Mouse (Mus musculus) liver, embryonic 12.5 days (tissue): Measurements from ENCODE around the gene Blvrb. TPM values are rescaled to one million over a fixed set of nuclear protein-coding genes. Genes with fewer than 3 reads are reported as not detected.
A peak's percentile ranks its signal among the peaks of the same experiment; 100 is the strongest.
"Not testable (repeated sequence)": the region's sequence is repeated elsewhere in the genome, so short reads cannot be mapped to it uniquely, and the experiment has no call there.

ENCODE experiments used
- ATAC-seq: fragments of 200-750 bp; cut with Nextera tagmentation; 2 replicates; pipeline ENCODE4 v1.8.0; 2017; ENCODE audit warnings: moderate number of reproducible peaks, mild to moderate bottlenecking, moderate library complexity
- H3K27ac ChIP-seq: fragments of 300-500 bp; sonication (generic); 2 replicates; pipeline ENCODE4 v1.5.1; 2016; ENCODE audit warnings: mild to moderate bottlenecking
- H3K27me3 ChIP-seq: fragments of 300-500 bp; sonication (generic); replicated peaks from 2 replicates; pipeline ENCODE4 v1.6.1; 2016; ENCODE audit warnings: mild to moderate bottlenecking, moderate library complexity
- H3K36me3 ChIP-seq: fragments of 300-500 bp; sonication (generic); 2 replicates; pipeline ENCODE4 v1.6.1; 2016; ENCODE audit warnings: mild to moderate bottlenecking, moderate library complexity
- H3K4me1 ChIP-seq: fragments of 300-500 bp; sonication (generic); 2 replicates; pipeline ENCODE4 v1.6.1; 2016
- H3K4me2 ChIP-seq: fragments of 300-500 bp; sonication (generic); 2 replicates; pipeline ENCODE4 v1.6.1; 2016; ENCODE audit warnings: mild to moderate bottlenecking, moderate library complexity
- H3K4me3 ChIP-seq: fragments of 300-500 bp; sonication (generic); 2 replicates; pipeline ENCODE4 v1.5.1; 2016; ENCODE audit warnings: mild to moderate bottlenecking, moderate library complexity
- H3K9ac ChIP-seq: fragments of 300-500 bp; sonication (generic); 2 replicates; pipeline ENCODE4 v1.6.1; 2016; ENCODE audit warnings: mild to moderate bottlenecking, moderate library complexity
- H3K9me3 ChIP-seq: fragments of 300-500 bp; sonication (generic); replicated peaks from 2 replicates; pipeline ENCODE4 v1.6.1; 2016; ENCODE audit warnings: mild to moderate bottlenecking, moderate library complexity
- WGBS: fragments of 180-500 bp; shearing (Covaris S2); methylation state at CpG from one replicate; pipeline ENCODE4 v1.1.7; 2016; ENCODE audit not compliant: insufficient replicate concordance; 5-methylcytosine and 5-hydroxymethylcytosine counted together
- polyA plus RNA-seq: library from polyadenylated mRNA; unstranded; fragments of >200 nt; fragmentation: Nextera tagmentation; extraction: Ambion mirVana; gene quantifications from 2 replicates; pipeline ENCODE4 v1.2.1, GENCODE M21; 2016

Blvrb gene
- polyA plus RNA-seq, 1 experiment from 2014 or later = 895 TPM

DNA sequence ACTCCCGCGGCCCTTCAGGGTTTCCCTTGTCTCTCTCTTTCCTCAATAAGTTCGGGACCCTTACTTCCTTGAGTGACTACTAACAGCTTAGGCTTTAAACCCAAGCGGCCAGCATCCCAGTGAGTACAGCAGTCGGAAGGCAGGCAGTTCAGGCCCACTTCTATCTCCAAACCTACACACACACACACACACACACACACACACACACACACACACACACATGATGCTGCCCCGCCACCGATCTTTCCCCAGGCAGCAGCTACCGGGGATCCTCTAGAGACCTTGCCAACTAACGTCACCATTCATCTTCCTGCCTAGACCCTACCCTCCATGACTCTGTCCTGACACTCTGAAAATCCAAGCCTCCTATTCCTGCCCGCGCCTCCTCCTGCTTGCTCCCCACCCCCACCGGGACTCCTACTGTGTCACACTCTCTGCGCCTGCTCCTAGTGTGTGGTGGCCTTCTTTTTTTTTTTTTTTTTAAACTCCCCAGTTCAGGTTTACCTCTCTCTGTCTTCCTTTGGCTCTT, 40.0 kb downstream of the Blvrb start:
- H3K4me1 ChIP-seq = peaks cover 81% of the 10 kb centered on the region

DNA sequence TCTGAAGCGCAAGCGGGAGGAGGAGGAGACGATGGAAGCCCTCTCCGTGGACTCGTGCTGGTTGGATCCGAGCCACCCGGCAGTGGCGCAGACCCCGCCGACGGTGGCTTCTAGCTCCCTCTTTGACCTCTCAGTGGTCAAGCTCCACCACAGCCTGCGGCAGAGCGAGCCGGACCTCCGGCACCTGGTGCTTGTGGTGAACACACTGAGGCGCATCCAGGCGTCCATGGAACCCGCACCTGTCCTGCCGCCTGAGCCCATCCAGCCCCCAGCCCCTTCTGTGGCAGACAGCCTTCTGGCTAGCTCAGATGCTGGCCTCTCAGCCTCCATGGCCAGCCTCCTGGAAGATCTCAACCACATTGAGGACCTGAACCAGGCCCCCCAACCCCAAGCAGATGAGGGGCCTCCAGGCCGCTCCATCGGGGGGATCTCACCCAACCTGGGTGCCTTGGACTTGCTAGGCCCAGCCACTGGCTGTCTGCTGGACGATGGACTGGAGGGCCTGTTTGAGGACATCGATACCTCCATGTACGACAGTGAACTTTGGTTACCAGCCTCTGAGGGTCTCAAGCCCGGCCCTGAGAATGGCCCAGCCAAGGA, 41.6 kb downstream of the Blvrb start:
- ATAC-seq = no peak
- Histone ChIP-seq H3K9ac (peak overlapping the region; percentile 76), H3K36me3 (peaks cover 15% of the 10 kb centered on the region), H3K4me2 (peak overlapping the region; percentile 94), H3K9me3 (no peaks in the 10 kb centered on the region), H3K4me3 (no peak overlapping the region), H3K27ac (peak overlapping the region; percentile 96), H3K4me1 (peaks cover 80% of the 10 kb centered on the region), H3K27me3 (no peaks in the 10 kb centered on the region)
- 90% methylated on average over 25 of the region's 25 CpGs for WGBS

More for the DNA sequence above, 40.0 kb downstream of the Blvrb start:
- Histone ChIP-seq H3K27ac (peak overlapping the region; percentile 95), H3K27me3 (no peaks in the 10 kb centered on the region), H3K36me3 (peaks cover 15% of the 10 kb centered on the region), H3K9ac (peak overlapping the region; percentile 91), H3K4me2 (peak overlapping the region; percentile 94), H3K4me3 (peak overlapping the region; percentile 87), H3K9me3 (no peaks in the 10 kb centered on the region)
- 1% methylated on average over 13 of the region's 13 CpGs for WGBS
- no peak for ATAC-seq

DNA sequence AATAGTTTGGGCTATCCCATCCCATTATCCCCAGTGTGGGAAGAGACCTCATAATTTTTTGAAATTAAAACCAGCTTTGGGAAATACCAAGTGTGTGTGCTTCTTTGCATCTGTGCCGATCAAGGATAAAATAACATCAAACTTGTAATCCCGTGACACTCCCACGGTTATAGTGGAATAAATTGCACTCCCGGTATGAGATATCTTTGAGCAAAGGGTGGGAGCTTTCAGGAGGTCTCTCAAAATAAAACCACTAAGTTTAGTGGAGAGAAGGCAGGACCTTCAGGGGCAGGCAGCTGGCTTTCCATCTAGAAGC, 42.4 kb downstream of the Blvrb start:
- Histone ChIP-seq H3K4me1 (peaks cover 78% of the 10 kb centered on the region), H3K4me2 (peak overlapping the region; percentile 94)
- WGBS = 26% methylated on average over 4 of the region's 4 CpGs

DNA sequence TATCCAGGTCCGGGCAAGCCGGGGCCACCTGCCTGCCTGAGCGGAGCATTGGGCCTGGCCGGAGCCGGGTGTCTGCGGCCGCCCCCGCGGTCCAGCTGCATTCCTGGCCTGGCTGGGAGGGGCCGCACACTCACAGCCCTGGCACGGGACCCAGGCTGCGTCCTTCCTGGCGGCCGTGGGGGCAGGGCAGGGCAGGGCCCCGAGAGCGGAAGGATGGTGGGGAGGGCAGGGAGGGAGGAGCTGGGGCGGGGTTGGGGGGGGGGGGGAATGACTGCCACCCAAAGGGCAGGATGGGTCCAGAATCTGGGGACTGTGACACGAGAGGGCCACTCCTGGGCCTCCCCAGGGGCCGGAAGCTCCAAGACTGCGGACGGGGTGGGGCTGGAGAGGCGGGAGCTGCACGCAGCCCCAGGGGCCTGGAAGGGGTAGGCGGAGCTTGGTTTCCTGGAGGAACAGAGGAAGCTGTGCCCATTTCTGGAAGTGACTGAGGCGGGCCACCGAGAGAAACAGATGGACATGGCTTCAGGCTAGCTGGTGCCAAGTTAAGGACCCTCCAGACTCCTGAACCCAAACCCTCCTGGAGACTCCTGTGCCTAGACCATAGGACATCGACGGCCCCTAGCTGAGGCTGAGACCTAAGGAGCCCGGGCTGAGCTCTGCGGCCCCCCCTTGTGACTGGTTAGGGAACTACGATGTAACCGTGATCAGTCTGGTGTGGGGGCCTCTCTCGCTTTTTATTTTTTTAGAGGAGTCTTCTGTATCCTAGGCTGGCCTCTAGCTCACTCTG, 43.0 kb downstream of the Blvrb start:
- Histone ChIP-seq H3K27ac (peak overlapping the region; percentile 96), H3K4me1 (peaks cover 73% of the 10 kb centered on the region), H3K4me3 (peak overlapping the region; percentile 64), H3K9me3 (no peaks in the 10 kb centered on the region), H3K4me2 (peak overlapping the region; percentile 94), H3K9ac (peak overlapping the region; percentile 76), H3K27me3 (no peaks in the 10 kb centered on the region), H3K36me3 (peaks cover 15% of the 10 kb centered on the region)
- WGBS = under 1% methylated on average over 31 of the region's 33 CpGs
- ATAC-seq = peak; percentile 89

More for the DNA sequence above, 42.4 kb downstream of the Blvrb start:
- Histone ChIP-seq H3K9me3 (no peaks in the 10 kb centered on the region), H3K9ac (peak overlapping the region; percentile 76), H3K36me3 (peaks cover 15% of the 10 kb centered on the region), H3K4me3 (peak overlapping the region; percentile 64), H3K27ac (peak overlapping the region; percentile 96), H3K27me3 (no peaks in the 10 kb centered on the region)
- ATAC-seq = no peak

DNA sequence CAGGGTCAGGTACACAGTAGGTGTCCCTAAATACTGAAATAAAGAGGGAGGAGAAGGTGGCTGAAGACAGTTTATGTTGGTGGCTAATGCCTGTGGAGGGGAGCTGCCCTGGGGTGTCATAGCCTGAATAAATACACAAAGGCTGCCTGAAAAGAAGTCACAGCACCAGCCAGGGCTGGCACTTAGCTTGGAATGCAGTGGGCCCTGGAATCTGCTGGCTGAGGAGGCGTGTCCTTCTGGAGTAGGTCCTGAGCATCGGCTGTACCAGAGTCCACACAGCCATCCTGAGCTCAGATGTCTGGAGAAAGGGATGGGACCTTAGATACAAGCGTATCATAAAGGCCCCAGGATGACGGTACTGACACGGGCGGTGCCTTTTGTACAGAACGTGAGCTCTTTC, 44.1 kb downstream of the Blvrb start:
- Histone ChIP-seq H3K27ac (peak overlapping the region; percentile 96), H3K4me2 (peak overlapping the region; percentile 94), H3K9ac (peak overlapping the region; percentile 76), H3K4me1 (peaks cover 77% of the 10 kb centered on the region), H3K27me3 (no peaks in the 10 kb centered on the region), H3K4me3 (no peak overlapping the region), H3K36me3 (peaks cover 15% of the 10 kb centered on the region), H3K9me3 (no peaks in the 10 kb centered on the region)
- ATAC-seq = no peak
- 66% methylated on average over 7 of the region's 7 CpGs for WGBS

DNA sequence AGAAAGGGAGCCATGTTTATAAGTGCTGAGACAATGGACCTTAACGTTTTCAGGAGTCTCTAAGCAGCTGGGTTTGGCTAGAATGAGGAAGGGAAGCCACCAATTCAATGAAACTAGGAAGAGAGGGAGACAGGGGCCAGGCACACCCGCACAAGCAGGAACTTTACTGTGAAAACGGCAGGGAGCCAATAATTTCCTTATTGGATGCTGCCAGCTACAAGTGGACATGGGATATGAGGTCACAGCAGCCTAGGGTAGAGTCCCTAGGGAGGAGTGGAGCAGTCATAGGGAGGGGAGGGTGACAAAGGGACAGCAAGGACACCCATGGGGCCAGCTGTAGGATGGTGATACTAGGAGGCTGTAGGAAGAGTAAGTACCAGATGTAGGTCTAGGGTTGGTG, 45.2 kb downstream of the Blvrb start:
- Histone ChIP-seq H3K4me1 (peaks cover 83% of the 10 kb centered on the region), H3K4me3 (no peak overlapping the region), H3K27ac (peak overlapping the region; percentile 96; the same call in 1 of the 2 replicates), H3K4me2 (no peak overlapping the region), H3K9me3 (no peaks in the 10 kb centered on the region), H3K27me3 (no peaks in the 10 kb centered on the region), H3K9ac (no peak overlapping the region), H3K36me3 (peaks cover 15% of the 10 kb centered on the region)
- ATAC-seq = no peak
- 42% methylated on average over 3 of the region's 3 CpGs for WGBS

DNA sequence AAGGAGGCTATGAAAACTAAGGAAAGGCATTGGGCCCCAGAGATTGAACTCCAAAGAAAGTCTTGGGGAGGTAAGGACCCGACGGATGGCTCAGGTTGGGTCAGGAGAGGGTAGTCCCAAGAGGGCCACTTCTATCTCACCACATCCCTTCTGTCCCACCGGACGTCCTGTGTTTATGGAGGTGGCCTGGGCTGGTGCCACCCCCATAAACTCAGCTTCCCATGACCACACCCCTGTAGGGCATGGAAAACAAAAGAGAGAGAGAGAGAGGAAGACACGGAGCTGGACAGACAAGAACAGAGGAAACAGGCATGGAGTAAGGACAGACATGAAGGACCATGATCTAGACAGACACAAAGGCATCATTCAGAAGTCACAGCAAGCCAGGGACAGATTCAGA, 45.7 kb downstream of the Blvrb start:
- ATAC-seq = no peak
- H3K27ac ChIP-seq = peak overlapping the region; percentile 96; the same call in 1 of the 2 replicates
- H3K9me3 ChIP-seq = no peaks in the 10 kb centered on the region
- peaks cover 79% of the 10 kb centered on the region for H3K4me1 ChIP-seq
- H3K4me2 ChIP-seq = no peak overlapping the region
- peaks cover 15% of the 10 kb centered on the region for H3K36me3 ChIP-seq
- H3K9ac ChIP-seq = no peak overlapping the region
- no peaks in the 10 kb centered on the region for H3K27me3 ChIP-seq
- H3K4me3 ChIP-seq = no peak overlapping the region
- WGBS = 71% methylated on average over 5 of the region's 5 CpGs

DNA sequence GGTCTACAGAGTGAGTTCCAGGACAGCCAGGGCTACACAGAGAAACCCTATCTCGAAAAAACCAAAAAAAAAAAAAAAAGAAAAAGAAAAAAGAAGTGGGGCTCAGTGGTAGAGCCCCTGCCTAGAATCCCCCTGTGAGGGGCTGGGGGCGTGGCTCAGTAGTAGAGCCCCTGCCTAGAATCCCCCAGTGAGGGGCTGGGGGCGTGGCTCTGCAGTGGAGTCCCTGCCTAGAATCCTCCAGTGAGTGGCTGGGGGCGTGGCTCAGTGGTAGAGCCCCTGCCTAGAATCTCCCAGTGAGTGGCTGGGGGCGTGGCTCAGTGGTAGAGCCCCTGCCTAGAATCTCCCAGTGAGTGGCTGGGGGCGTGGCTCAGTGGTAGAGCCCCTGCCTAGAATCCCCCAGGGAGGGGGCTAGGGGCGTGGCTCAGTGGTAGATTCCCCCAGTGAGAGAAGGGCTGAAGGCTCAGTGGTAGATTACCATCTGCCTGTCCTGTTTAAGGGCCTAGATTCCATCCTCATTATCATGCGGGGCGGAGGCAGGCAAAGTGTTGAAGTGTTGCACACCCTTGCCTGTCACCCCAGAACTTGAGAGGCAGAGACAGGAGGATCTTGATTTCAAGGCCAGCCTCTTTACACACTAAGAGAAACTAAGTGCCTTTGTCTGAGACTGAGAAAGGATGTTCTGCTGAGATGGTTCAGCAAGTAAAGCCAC, 47.0 kb downstream of the Blvrb start:
- not testable (repeated sequence) for H3K4me2 ChIP-seq, H3K9ac ChIP-seq, ATAC-seq, H3K9me3 ChIP-seq, H3K4me3 ChIP-seq, H3K27ac ChIP-seq, H3K27me3 ChIP-seq, H3K36me3 ChIP-seq
- peaks cover 66% of the 10 kb centered on the region for H3K4me1 ChIP-seq
- 71% methylated on average over 9 of the region's 9 CpGs for WGBS

DNA sequence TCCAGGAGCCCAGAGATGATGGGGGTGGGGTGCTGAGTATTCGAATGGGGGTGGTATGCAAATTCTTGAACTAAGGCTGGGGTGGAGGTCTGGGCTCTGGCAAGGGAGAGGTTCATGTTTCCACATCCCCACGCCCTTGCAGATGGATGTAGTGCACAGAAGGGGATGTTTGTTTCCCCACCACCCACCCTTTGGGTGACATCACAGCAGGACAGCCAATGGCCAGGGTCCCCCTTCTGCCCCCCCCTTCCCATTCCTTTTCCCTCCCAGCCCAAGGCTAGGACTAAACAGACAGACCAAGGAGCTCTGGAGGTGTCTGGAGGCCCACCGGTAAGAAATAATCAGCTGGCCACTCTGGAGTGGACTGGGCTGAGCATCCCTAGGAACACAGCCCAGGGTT, 51.3 kb downstream of the Blvrb start, which contains the start of gene Prx:
Gene Prx, plus strand, starts transcription at position 289 of the 400 bp plus-strand sequence.
- Histone ChIP-seq H3K27me3 (no peaks in the 10 kb centered on the region), H3K9me3 (no peaks in the 10 kb centered on the region), H3K4me1 (peaks cover 24% of the 10 kb centered on the region), H3K4me3 (no peak within 1 kb of the TSS), H3K9ac (no peak within 1 kb of the TSS), H3K4me2 (no peak within 1 kb of the TSS), H3K27ac (no peak within 1 kb of the TSS), H3K36me3 (no peaks in the 10 kb centered on the region)
- WGBS = 60% methylated on average over 3 of the region's 3 CpGs
- no peak for ATAC-seq

DNA sequence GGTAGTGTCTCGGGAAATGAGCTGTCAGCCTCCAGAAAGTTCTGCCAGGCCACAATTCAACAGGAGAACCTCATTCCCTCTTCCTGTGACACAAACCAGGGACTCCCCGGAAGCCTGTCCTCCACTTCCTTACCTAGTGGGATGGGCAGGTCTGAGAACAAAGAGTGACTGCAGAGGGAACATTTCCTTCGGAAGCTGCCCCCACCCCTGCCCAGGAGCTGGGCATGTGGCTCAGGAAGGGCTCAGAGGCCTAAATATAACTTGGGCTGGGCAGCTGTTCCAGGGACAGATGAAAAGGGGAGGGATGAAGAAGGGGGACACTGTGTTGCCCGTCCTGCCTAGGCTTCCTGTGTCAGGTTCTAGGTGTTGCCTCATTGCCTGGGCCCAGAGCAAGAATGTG, 53.8 kb downstream of the Blvrb start:
- no peak overlapping the region for H3K4me3 ChIP-seq
- H3K4me1 ChIP-seq = peaks cover 22% of the 10 kb centered on the region
- H3K9ac ChIP-seq = no peak overlapping the region
- no peak for ATAC-seq
- no peaks in the 10 kb centered on the region for H3K9me3 ChIP-seq
- 48% methylated on average over 4 of the region's 4 CpGs for WGBS
- no peak overlapping the region for H3K4me2 ChIP-seq
- no peak overlapping the region for H3K27ac ChIP-seq
- H3K36me3 ChIP-seq = no peaks in the 10 kb centered on the region
- H3K27me3 ChIP-seq = no peaks in the 10 kb centered on the region

DNA sequence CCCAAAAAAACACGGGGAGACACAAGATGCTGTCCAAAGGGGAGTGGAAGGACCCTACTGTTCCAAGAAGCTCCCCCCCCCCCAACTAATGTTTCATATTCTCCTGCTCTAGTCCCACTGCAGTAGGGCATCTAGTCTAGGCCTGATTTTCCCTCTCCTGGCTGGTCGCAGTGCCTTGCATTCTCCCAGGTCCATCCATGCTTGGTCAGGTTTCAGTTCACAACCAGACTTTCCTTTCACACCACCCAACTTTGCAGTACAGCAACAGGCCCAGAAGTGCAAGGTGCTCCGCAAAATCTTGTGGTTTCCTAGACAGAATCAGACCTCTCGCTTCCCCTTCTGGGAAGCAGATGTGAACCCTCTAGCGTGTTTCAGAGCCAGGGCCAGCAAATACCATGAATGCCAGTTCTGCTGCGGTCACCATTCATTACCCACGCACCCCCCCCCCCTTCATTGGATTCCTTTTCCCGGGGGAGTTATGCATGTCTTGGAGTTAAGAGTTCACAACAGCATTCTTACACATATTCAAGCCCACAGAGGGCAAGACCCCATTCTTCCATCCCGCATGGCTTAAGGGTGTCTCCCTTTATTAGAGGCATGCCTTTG, 59.1 kb downstream of the Blvrb start:
- 45% methylated on average over 9 of the region's 9 CpGs for WGBS
- Histone ChIP-seq H3K4me1 (peaks cover 29% of the 10 kb centered on the region), H3K4me3 (peak overlapping the region; percentile 69), H3K9me3 (no peaks in the 10 kb centered on the region), H3K9ac (peak overlapping the region; percentile 77), H3K4me2 (peak overlapping the region; percentile 89), H3K27me3 (no peaks in the 10 kb centered on the region), H3K27ac (peak overlapping the region; percentile 100), H3K36me3 (no peaks in the 10 kb centered on the region)
- ATAC-seq = no peak
